Mouse (Mus musculus): ENCODE measurements around the gene Cyb5r3. TPM values are rescaled to one million over a fixed set of nuclear protein-coding genes. Genes with fewer than 3 reads are reported as not detected.

Cyb5r3 gene
- polyA plus RNA-seq, 1 experiment = 402 TPM

GRCm38 (mm10) chr15:83121709-83122565, 50.5 kb downstream of the Cyb5r3 start:
- Histone ChIP-seq H3K4me3 (ENCODE audit: insufficient read depth, poor library complexity, severe bottlenecking) (peak overlapping the region; percentile 100), H3K27me3 (ENCODE audit: control insufficient read depth, insufficient read depth, insufficient read length) (no peaks in the 10 kb centered on the region), H3K79me2 (ENCODE audit: control insufficient read depth, insufficient read depth) (peaks cover 49% of the 10 kb centered on the region), H3K36me3 (ENCODE audit: control insufficient read depth, insufficient read depth) (peaks cover 63% of the 10 kb centered on the region), H3K79me3 (ENCODE audit: low read depth) (peaks cover 25% of the 10 kb centered on the region), H3ac (ENCODE audit: control insufficient read depth, insufficient read length, low read depth) (peak overlapping the region; percentile 95)
- TF ChIP-seq CTCF (IDR thresholded peaks at IDR 0.05; ENCODE audit: control insufficient read depth, insufficient read depth, insufficient read length) (no peak), MYOG (IDR thresholded peaks at IDR 0.05; ENCODE audit: control insufficient read depth, extremely low read depth, insufficient read length) (no peak), USF1 (IDR thresholded peaks at IDR 0.05; ENCODE audit: low read depth) (no peak), MAX (IDR thresholded peaks at IDR 0.05) (no peak), MYOD1 (IDR thresholded peaks at IDR 0.05; ENCODE audit: control insufficient read depth, insufficient read length, low read depth) (no peak), CEBPB (IDR thresholded peaks at IDR 0.05; ENCODE audit: low read depth) (no peak), FOSL1 (IDR thresholded peaks at IDR 0.05; ENCODE audit: insufficient read depth, low read length, poor library complexity, severe bottlenecking) (no peak)

- peaks cover 25% of the 10 kb centered on the region for H3K79me3 ChIP-seq (ENCODE audit: low read depth)
- H3K36me3 ChIP-seq (ENCODE audit: control insufficient read depth, insufficient read depth) = peaks cover 77% of the 10 kb centered on the region
- no peaks in the 10 kb centered on the region for H3K27me3 ChIP-seq (ENCODE audit: control insufficient read depth, insufficient read depth, insufficient read length)
- H3K4me3 ChIP-seq (ENCODE audit: insufficient read depth, poor library complexity, severe bottlenecking) = no peak overlapping the region
- TF ChIP-seq CTCF (IDR thresholded peaks at IDR 0.05; ENCODE audit: control insufficient read depth, insufficient read depth, insufficient read length) (peak; percentile 47), MYOD1 (IDR thresholded peaks at IDR 0.05; ENCODE audit: control insufficient read depth, insufficient read length, low read depth) (no peak), CEBPB (IDR thresholded peaks at IDR 0.05; ENCODE audit: low read depth) (no peak), MYOG (IDR thresholded peaks at IDR 0.05; ENCODE audit: control insufficient read depth, extremely low read depth, insufficient read length) (no peak), USF1 (IDR thresholded peaks at IDR 0.05; ENCODE audit: low read depth) (no peak), FOSL1 (IDR thresholded peaks at IDR 0.05; ENCODE audit: insufficient read depth, low read length, poor library complexity, severe bottlenecking) (no peak), MAX (IDR thresholded peaks at IDR 0.05) (no peak)
- no peak overlapping the region for H3ac ChIP-seq (ENCODE audit: control insufficient read depth, insufficient read length, low read depth)
- H3K79me2 ChIP-seq (ENCODE audit: control insufficient read depth, insufficient read depth) = peaks cover 49% of the 10 kb centered on the region
Observed at GRCm38 (mm10) chr15:83118360-83118759, 54.0 kb downstream of the Cyb5r3 start.

GRCm38 (mm10) chr15:83115071-83115470, 57.3 kb downstream of the Cyb5r3 start:
- Histone ChIP-seq H3K4me3 (ENCODE audit: insufficient read depth, poor library complexity, severe bottlenecking) (no peak overlapping the region), H3K27me3 (ENCODE audit: control insufficient read depth, insufficient read depth, insufficient read length) (no peaks in the 10 kb centered on the region), H3K79me2 (ENCODE audit: control insufficient read depth, insufficient read depth) (peaks cover 24% of the 10 kb centered on the region), H3K79me3 (ENCODE audit: low read depth) (peaks cover 8% of the 10 kb centered on the region), H3K36me3 (ENCODE audit: control insufficient read depth, insufficient read depth) (peaks cover 62% of the 10 kb centered on the region), H3ac (ENCODE audit: control insufficient read depth, insufficient read length, low read depth) (no peak overlapping the region)
- TF ChIP-seq MYOD1 (IDR thresholded peaks at IDR 0.05; ENCODE audit: control insufficient read depth, insufficient read length, low read depth) (no peak), FOSL1 (IDR thresholded peaks at IDR 0.05; ENCODE audit: insufficient read depth, low read length, poor library complexity, severe bottlenecking) (no peak), CTCF (IDR thresholded peaks at IDR 0.05; ENCODE audit: control insufficient read depth, insufficient read depth, insufficient read length) (no peak), CEBPB (IDR thresholded peaks at IDR 0.05; ENCODE audit: low read depth) (no peak), MYOG (IDR thresholded peaks at IDR 0.05; ENCODE audit: control insufficient read depth, extremely low read depth, insufficient read length) (no peak), MAX (IDR thresholded peaks at IDR 0.05) (no peak), USF1 (IDR thresholded peaks at IDR 0.05; ENCODE audit: low read depth) (no peak)

GRCm38 (mm10) chr15:83114106-83114505, 58.3 kb downstream of the Cyb5r3 start:
- no peaks in the 10 kb centered on the region for H3K27me3 ChIP-seq (ENCODE audit: control insufficient read depth, insufficient read depth, insufficient read length)
- peaks cover under 1% of the 10 kb centered on the region for H3K79me3 ChIP-seq (ENCODE audit: low read depth)
- TF ChIP-seq CEBPB (IDR thresholded peaks at IDR 0.05; ENCODE audit: low read depth) = no peak
- no peak for TF ChIP-seq MAX (IDR thresholded peaks at IDR 0.05)
- no peak for TF ChIP-seq CTCF (IDR thresholded peaks at IDR 0.05; ENCODE audit: control insufficient read depth, insufficient read depth, insufficient read length)
- no peak for TF ChIP-seq USF1 (IDR thresholded peaks at IDR 0.05; ENCODE audit: low read depth)
- no peak for TF ChIP-seq MYOG (IDR thresholded peaks at IDR 0.05; ENCODE audit: control insufficient read depth, extremely low read depth, insufficient read length)
- no peak for TF ChIP-seq FOSL1 (IDR thresholded peaks at IDR 0.05; ENCODE audit: insufficient read depth, low read length, poor library complexity, severe bottlenecking)
- no peak overlapping the region for H3ac ChIP-seq (ENCODE audit: control insufficient read depth, insufficient read length, low read depth)
- H3K36me3 ChIP-seq (ENCODE audit: control insufficient read depth, insufficient read depth) = peaks cover 57% of the 10 kb centered on the region
- H3K4me3 ChIP-seq (ENCODE audit: insufficient read depth, poor library complexity, severe bottlenecking) = no peak overlapping the region
- peaks cover 14% of the 10 kb centered on the region for H3K79me2 ChIP-seq (ENCODE audit: control insufficient read depth, insufficient read depth)

GRCm38 (mm10) chr15:83112898-83113297, 59.5 kb downstream of the Cyb5r3 start:
- Histone ChIP-seq H3K79me2 (ENCODE audit: control insufficient read depth, insufficient read depth) (peaks cover 2% of the 10 kb centered on the region), H3K36me3 (ENCODE audit: control insufficient read depth, insufficient read depth) (peaks cover 46% of the 10 kb centered on the region), H3K27me3 (ENCODE audit: control insufficient read depth, insufficient read depth, insufficient read length) (no peaks in the 10 kb centered on the region), H3K79me3 (ENCODE audit: low read depth) (no peaks in the 10 kb centered on the region), H3K4me3 (ENCODE audit: insufficient read depth, poor library complexity, severe bottlenecking) (no peak overlapping the region), H3ac (ENCODE audit: control insufficient read depth, insufficient read length, low read depth) (no peak overlapping the region)
- TF ChIP-seq FOSL1 (IDR thresholded peaks at IDR 0.05; ENCODE audit: insufficient read depth, low read length, poor library complexity, severe bottlenecking) (no peak), CTCF (IDR thresholded peaks at IDR 0.05; ENCODE audit: control insufficient read depth, insufficient read depth, insufficient read length) (peak; percentile 91), MYOD1 (IDR thresholded peaks at IDR 0.05; ENCODE audit: control insufficient read depth, insufficient read length, low read depth) (no peak), MYOG (IDR thresholded peaks at IDR 0.05; ENCODE audit: control insufficient read depth, extremely low read depth, insufficient read length) (no peak)

All from C2C12 (cell line).